Mouse (Mus musculus) midbrain, embryonic 13.5 days (tissue): ENCODE data around the gene Elfn1. TPM values are rescaled to one million over a fixed set of nuclear protein-coding genes. Genes with fewer than 3 reads are reported as not detected.

ENCODE experiments used
- ATAC-seq: fragments of 200-750 bp; cut with Nextera tagmentation; 2 replicates; pipeline ENCODE4 v1.8.0; 2017; ENCODE audit warnings: mild to moderate bottlenecking, moderate TSS enrichment, moderate library complexity
- H3K27ac ChIP-seq: fragments of 300-500 bp; sonication (generic); 2 replicates; pipeline ENCODE4 v1.5.1; 2015; ENCODE audit warnings: inconsistent platforms, mild to moderate bottlenecking, moderate library complexity
- H3K27me3 ChIP-seq: fragments of 300-500 bp; sonication (generic); 2 replicates; pipeline ENCODE4 v1.6.1; 2015; ENCODE audit warnings: mild to moderate bottlenecking, inconsistent platforms
- H3K36me3 ChIP-seq: fragments of 300-500 bp; sonication (generic); 2 replicates; pipeline ENCODE4 v1.6.1; 2015; ENCODE audit warnings: mild to moderate bottlenecking, inconsistent platforms
- H3K4me1 ChIP-seq: fragments of 300-500 bp; sonication (generic); replicated peaks from 2 replicates; pipeline ENCODE4 v1.6.1; 2015; ENCODE audit warnings: inconsistent platforms
- H3K4me2 ChIP-seq: fragments of 300-500 bp; sonication (generic); replicated peaks from 2 replicates; pipeline ENCODE4 v1.6.1; 2015; ENCODE audit warnings: moderate library complexity, mild to moderate bottlenecking, inconsistent platforms
- H3K4me3 ChIP-seq: fragments of 300-500 bp; sonication (generic); replicated peaks from 2 replicates; pipeline ENCODE4 v1.5.1; 2015; ENCODE audit warnings: mild to moderate bottlenecking, inconsistent platforms
- H3K9ac ChIP-seq: fragments of 300-500 bp; sonication (generic); replicated peaks from 2 replicates; pipeline ENCODE4 v1.6.1; 2015; ENCODE audit warnings: mild to moderate bottlenecking, inconsistent platforms
- H3K9me3 ChIP-seq: fragments of 300-500 bp; sonication (generic); 2 replicates; pipeline ENCODE4 v1.6.1; 2016; ENCODE audit warnings: mild to moderate bottlenecking, inconsistent platforms
- WGBS: fragments of 180-500 bp; shearing (Covaris S2); methylation state at CpG from one replicate; pipeline ENCODE4 v1.1.7; 2015; 5-methylcytosine and 5-hydroxymethylcytosine counted together
- polyA plus RNA-seq: library from polyadenylated mRNA; unstranded; fragments of >200 nt; fragmentation: Nextera tagmentation; extraction: Ambion mirVana; gene quantifications from 2 replicates; pipeline ENCODE4 v1.2.1, GENCODE M21; 2015

The Elfn1 gene
- polyA plus RNA-seq, 1 experiment from 2014 or later = 1.1 TPM

GRCm38 (mm10) chr5:139894025-139894508, 13.7 kb upstream of the Elfn1 start:
- Histone ChIP-seq H3K4me1 (peaks cover 32% of the 10 kb centered on the region), H3K9me3 (no peaks in the 10 kb centered on the region), H3K27ac (peak overlapping the region; percentile 73), H3K27me3 (no peaks in the 10 kb centered on the region), H3K36me3 (no peaks in the 10 kb centered on the region), H3K4me3 (no peak overlapping the region), H3K9ac (no peak overlapping the region), H3K4me2 (no peak overlapping the region)
- 33% methylated on average over 12 of the region's 12 CpGs for WGBS
- peak; percentile 36; the same call in 1 of the 2 replicates for ATAC-seq

GRCm38 (mm10) chr5:139899044-139899443, 8.7 kb upstream of the Elfn1 start:
- no peak for ATAC-seq
- Histone ChIP-seq H3K4me3 (no peak overlapping the region), H3K4me1 (peaks cover 7% of the 10 kb centered on the region), H3K27ac (no peak overlapping the region), H3K27me3 (peaks cover 6% of the 10 kb centered on the region; the same call in 1 of the 2 replicates), H3K4me2 (no peak overlapping the region), H3K9ac (no peak overlapping the region), H3K9me3 (no peaks in the 10 kb centered on the region), H3K36me3 (no peaks in the 10 kb centered on the region)
- WGBS = 55% methylated on average over 7 of the region's 7 CpGs

- Histone ChIP-seq H3K36me3 (no peaks in the 10 kb centered on the region), H3K9ac (no peak overlapping the region), H3K27me3 (peaks cover 52% of the 10 kb centered on the region), H3K4me3 (no peak overlapping the region), H3K27ac (no peak overlapping the region), H3K4me1 (peaks cover 30% of the 10 kb centered on the region), H3K9me3 (no peaks in the 10 kb centered on the region), H3K4me2 (no peak overlapping the region)
- WGBS = 82% methylated on average over 5 of the region's 5 CpGs
- ATAC-seq = no peak
These were observed 2.6 kb upstream of the Elfn1 start for GRCm38 (mm10) chr5:139905121-139905520.

GRCm38 (mm10) chr5:139906507-139906906, 1.2 kb upstream of the Elfn1 start:
- Histone ChIP-seq H3K36me3 (no peaks in the 10 kb centered on the region), H3K4me1 (peaks cover 44% of the 10 kb centered on the region), H3K27me3 (peaks cover 64% of the 10 kb centered on the region), H3K4me3 (no peak overlapping the region), H3K9me3 (no peaks in the 10 kb centered on the region), H3K4me2 (peak overlapping the region; percentile 91), H3K9ac (no peak overlapping the region), H3K27ac (no peak overlapping the region)
- ATAC-seq = no peak
- 51% methylated on average over 9 of the region's 9 CpGs for WGBS

GRCm38 (mm10) chr5:139907241-139907640, 502 bp upstream of the Elfn1 start:
- Histone ChIP-seq H3K4me1 (peaks cover 52% of the 10 kb centered on the region), H3K36me3 (no peaks in the 10 kb centered on the region), H3K27me3 (peaks cover 71% of the 10 kb centered on the region), H3K9me3 (no peaks in the 10 kb centered on the region), H3K4me2 (peak overlapping the region; percentile 91), H3K27ac (no peak overlapping the region), H3K9ac (peak overlapping the region; percentile 80), H3K4me3 (peak overlapping the region; percentile 68)
- ATAC-seq = peak; percentile 10; the same call in 1 of the 2 replicates
- WGBS = 0% methylated on average over 19 of the region's 19 CpGs

GRCm38 (mm10) chr5:139908243-139908810, 584 bp downstream of the Elfn1 start:
- no peaks in the 10 kb centered on the region for H3K36me3 ChIP-seq
- peak overlapping the region; percentile 91 for H3K4me2 ChIP-seq
- ATAC-seq = peak; percentile 24; the same call in 1 of the 2 replicates
- 0 out of 2 replicates have a peak overlapping the region, but pooled peaks have one; percentile 16 for H3K27ac ChIP-seq
- H3K4me3 ChIP-seq = peak overlapping the region; percentile 68
- peaks cover 62% of the 10 kb centered on the region for H3K4me1 ChIP-seq
- peaks cover 79% of the 10 kb centered on the region for H3K27me3 ChIP-seq
- H3K9me3 ChIP-seq = no peaks in the 10 kb centered on the region
- peak overlapping the region; percentile 80 for H3K9ac ChIP-seq
- WGBS = under 1% methylated on average over 57 of the region's 78 CpGs

- peaks cover 86% of the 10 kb centered on the region for H3K27me3 ChIP-seq
- under 1% methylated on average over 47 of the region's 50 CpGs for WGBS
- 0 out of 2 replicates have a peak overlapping the region, but pooled peaks have one; percentile 16 for H3K27ac ChIP-seq
- ATAC-seq = no peak
- H3K9me3 ChIP-seq = no peaks in the 10 kb centered on the region
- peak overlapping the region; percentile 80 for H3K9ac ChIP-seq
- H3K4me1 ChIP-seq = peaks cover 63% of the 10 kb centered on the region
- no peaks in the 10 kb centered on the region for H3K36me3 ChIP-seq
- peak overlapping the region; percentile 91 for H3K4me2 ChIP-seq
- peak overlapping the region; percentile 68 for H3K4me3 ChIP-seq
These were observed 1.3 kb downstream of the Elfn1 start for GRCm38 (mm10) chr5:139908811-139909627.

- H3K4me1 ChIP-seq = peaks cover 63% of the 10 kb centered on the region
- H3K36me3 ChIP-seq = no peaks in the 10 kb centered on the region
- ATAC-seq = no peak
- H3K27ac ChIP-seq = no peak overlapping the region
- no peak overlapping the region for H3K9ac ChIP-seq
- peaks cover 95% of the 10 kb centered on the region for H3K27me3 ChIP-seq
- H3K9me3 ChIP-seq = no peaks in the 10 kb centered on the region
- 2% methylated on average over 29 of the region's 29 CpGs for WGBS
- H3K4me3 ChIP-seq = peak overlapping the region; percentile 68
- H3K4me2 ChIP-seq = peak overlapping the region; percentile 91
These were observed 2.2 kb downstream of the Elfn1 start for GRCm38 (mm10) chr5:139909710-139910550.

- H3K9ac ChIP-seq = no peak overlapping the region
- WGBS = 11% methylated on average over 3 of the region's 3 CpGs
These were observed 3.1 kb downstream of the Elfn1 start for GRCm38 (mm10) chr5:139910755-139911300.

GRCm38 (mm10) chr5:139911506-139911905, 3.8 kb downstream of the Elfn1 start:
- Histone ChIP-seq H3K27me3 (peaks cover 94% of the 10 kb centered on the region), H3K36me3 (no peaks in the 10 kb centered on the region), H3K27ac (peak overlapping the region; percentile 58), H3K4me3 (peak overlapping the region; percentile 54), H3K9ac (peak overlapping the region; percentile 73; the same call in 1 of the 2 replicates), H3K4me1 (peaks cover 63% of the 10 kb centered on the region), H3K9me3 (no peaks in the 10 kb centered on the region), H3K4me2 (peak overlapping the region; percentile 98)
- peak; percentile 27; the same call in 1 of the 2 replicates for ATAC-seq
- 1% methylated on average over 19 of the region's 19 CpGs for WGBS

More at GRCm38 (mm10) chr5:139910755-139911300, 3.1 kb downstream of the Elfn1 start:
- no peak for ATAC-seq
- H3K9me3 ChIP-seq = no peaks in the 10 kb centered on the region
- no peaks in the 10 kb centered on the region for H3K36me3 ChIP-seq
- H3K27me3 ChIP-seq = peaks cover 95% of the 10 kb centered on the region
- peaks cover 63% of the 10 kb centered on the region for H3K4me1 ChIP-seq
- no peak overlapping the region for H3K4me3 ChIP-seq
- peak overlapping the region; percentile 91 for H3K4me2 ChIP-seq
- no peak overlapping the region for H3K27ac ChIP-seq

GRCm38 (mm10) chr5:139912121-139912771, 4.5 kb downstream of the Elfn1 start:
- no peaks in the 10 kb centered on the region for H3K9me3 ChIP-seq
- H3K36me3 ChIP-seq = no peaks in the 10 kb centered on the region
- peaks cover 59% of the 10 kb centered on the region for H3K4me1 ChIP-seq
- WGBS = under 1% methylated on average over 49 of the region's 64 CpGs
- 0 out of 2 replicates have a peak, but pooled peaks have one; percentile 17 for ATAC-seq
- peak overlapping the region; percentile 73 for H3K9ac ChIP-seq
- H3K4me2 ChIP-seq = peak overlapping the region; percentile 98
- peak overlapping the region; percentile 58 for H3K27ac ChIP-seq
- peaks cover 87% of the 10 kb centered on the region for H3K27me3 ChIP-seq
- H3K4me3 ChIP-seq = peak overlapping the region; percentile 54
